In the genomic region with DNA sequence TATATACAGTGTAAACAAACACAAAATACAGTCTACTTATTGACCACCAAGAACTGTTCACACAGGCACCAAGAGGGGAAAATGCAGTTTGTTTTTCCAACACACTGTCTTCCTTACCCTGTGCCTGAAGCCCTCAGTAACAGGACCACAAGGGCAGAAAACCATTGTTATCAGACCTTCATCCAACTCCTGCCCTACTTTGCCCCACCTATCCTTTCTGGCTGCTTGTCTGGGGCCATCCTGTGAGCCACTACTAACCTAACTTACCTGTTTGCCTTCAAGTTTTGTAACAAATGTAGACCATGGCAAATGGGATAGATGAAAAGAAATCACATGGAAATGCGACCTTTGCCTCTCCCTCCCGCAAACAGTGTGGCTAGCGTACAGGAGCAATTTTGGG, we compare ENCODE assay signal across 9 mouse cellular contexts. TPM values are rescaled to one million over a fixed set of nuclear protein-coding genes. Genes with fewer than 3 reads are reported as not detected.
A peak's percentile ranks its signal among the peaks of the same experiment; 100 is the strongest.
DNase-seq lines count a peak whose midpoint lies in the region; ATAC-seq lines count a peak whose summit lies in the region.
"Had no signal": no experiment of that assay in that cellular context is flagged by ENCODE, and none has a peak within 500 bp of the region (broad histone marks: within the 10 kb centered on the region; RNA-seq: fewer than 3 reads in every experiment).

No protein-coding gene starts in this region.

- peak overlapping the region; percentile 40 for H3K4me3 ChIP-seq in erythroblast, embryonic 14.5 days (replicated peaks)
- peak overlapping the region; percentile 91 for H3K4me3 ChIP-seq in hindbrain, embryonic 10.5 days
- peak overlapping the region; percentile 24 for H3K4me3 ChIP-seq in liver, embryonic 15.5 days (replicated peaks)

- peak overlapping the region; percentile 95 for H3K4me2 ChIP-seq in liver, embryonic 15.5 days

- H3K4me1 ChIP-seq in erythroblast, embryonic 14.5 days (ENCODE audit: control insufficient read depth) = peaks cover 29% of the 10 kb centered on the region
- H3K4me1 ChIP-seq in hindbrain, embryonic 10.5 days (replicated peaks) = peaks cover 25% of the 10 kb centered on the region
- H3K4me1 ChIP-seq in liver, embryonic 15.5 days (replicated peaks) = peaks cover 30% of the 10 kb centered on the region

- no peak overlapping the region for H3K27ac ChIP-seq in hindbrain, embryonic 10.5 days
- 0 out of 2 replicates have a peak overlapping the region, but pooled peaks have one; percentile 34 for H3K27ac ChIP-seq in liver, embryonic 15.5 days (replicated peaks)

- H3K36me3 ChIP-seq in erythroblast, embryonic 14.5 days (ENCODE audit: control insufficient read depth) = peaks cover 46% of the 10 kb centered on the region
- peaks cover 31% of the 10 kb centered on the region for H3K36me3 ChIP-seq in hindbrain, embryonic 10.5 days
- H3K36me3 ChIP-seq in liver, embryonic 15.5 days (replicated peaks) = peaks cover 34% of the 10 kb centered on the region

- H3K9me3 ChIP-seq in erythroblast, embryonic 14.5 days (ENCODE audit: control insufficient read depth, low read length) = no peaks in the 10 kb centered on the region
- H3K9me3 ChIP-seq in hindbrain, embryonic 10.5 days = no peaks in the 10 kb centered on the region
- no peaks in the 10 kb centered on the region for H3K9me3 ChIP-seq in liver, embryonic 15.5 days (replicated peaks)

- DNase-seq in A20 (ENCODE audit: low read depth, low spot score) = peak; percentile 29
- DNase-seq in hindbrain, embryonic 10.5 days (ENCODE audit: low spot score) = no peak
- DNase-seq in urinary bladder, postnatal 10 days (ENCODE audit: low spot score) = no peak
- no peak for DNase-seq in cerebellum, adult 9-10 months
- no peak for DNase-seq in layer of hippocampus, adult 11-12 months (ENCODE audit: low spot score)
- DNase-seq: B cell, adult 2 months had no signal

- H3K27me3 ChIP-seq in erythroblast, embryonic 14.5 days (ENCODE audit: control insufficient read depth) = peaks cover 18% of the 10 kb centered on the region
- peaks cover 14% of the 10 kb centered on the region for H3K27me3 ChIP-seq in hindbrain, embryonic 10.5 days (ENCODE audit: insufficient read depth, poor library complexity, severe bottlenecking)
- H3K27me3 ChIP-seq in liver, embryonic 15.5 days = peaks cover 10% of the 10 kb centered on the region; the same call in 1 of the 2 replicates

- WGBS in hindbrain, embryonic 10.5 days = 72% methylated on average over 3 of the region's 3 CpGs
- WGBS in liver, embryonic 15.5 days (ENCODE audit: insufficient replicate concordance) = 67% methylated on average over 3 of the region's 3 CpGs

- no peak overlapping the region for H3K9ac ChIP-seq in liver, embryonic 15.5 days

- ATAC-seq in erythroblast, adult 5-6 weeks (replicated peaks; ENCODE audit: low FRiP score, poor library complexity, severe bottlenecking) = no peak
- no peak for ATAC-seq in liver, embryonic 15.5 days (ENCODE audit: insufficient read depth)

RNA-seq across cellular contexts. Expression of a gene that starts 2.2 kb away (rescaled TPM):
- 2.6 and 2.9 TPM in 2 replicates for polyA plus RNA-seq in erythroblast, embryonic 14.5 days (2012)
- 15.4 and 31.6 TPM in 2 replicates for total RNA-seq in erythroblast, adult 5-6 weeks (2015; ENCODE audit: low replicate concordance)
- total RNA-seq in erythroblast, adult 5-6 weeks (2017; ENCODE audit: low replicate concordance) = 12.9 and 25.9 TPM in 2 replicates
- polyA plus RNA-seq in hindbrain, embryonic 10.5 days (2016; fragmentation: Nextera tagmentation; extraction: Ambion mirVana) = 84.0 and 91.2 TPM in 2 replicates
- polyA plus RNA-seq in liver, embryonic 15.5 days (2015; fragmentation: Nextera tagmentation; extraction: Ambion mirVana) = 50.4 and 51.8 TPM in 2 replicates

RNA-seq across cellular contexts. Expression of a gene that starts 37.0 kb away (rescaled TPM):
- 0.12 and 0.20 TPM in 2 replicates for polyA plus RNA-seq in erythroblast, embryonic 14.5 days (2012)
- 4.6 and 32.9 TPM in 2 replicates for total RNA-seq in erythroblast, adult 5-6 weeks (2015; ENCODE audit: low replicate concordance)
- 1.4 and 3.1 TPM in 2 replicates for total RNA-seq in erythroblast, adult 5-6 weeks (2017; ENCODE audit: low replicate concordance)
- 32.3 and 33.4 TPM in 2 replicates for polyA plus RNA-seq in hindbrain, embryonic 10.5 days (2016; fragmentation: Nextera tagmentation; extraction: Ambion mirVana)
- 15.4 and 15.7 TPM in 2 replicates for polyA plus RNA-seq in liver, embryonic 15.5 days (2015; fragmentation: Nextera tagmentation; extraction: Ambion mirVana)

RNA-seq across cellular contexts. Expression of a gene that starts 37.1 kb away (rescaled TPM):
- polyA plus RNA-seq in erythroblast, embryonic 14.5 days (2012) = 0.03 TPM in 1 of 2 replicates, not detected in the other
- not detected in 2 replicates for total RNA-seq in erythroblast, adult 5-6 weeks (2015; ENCODE audit: low replicate concordance)
- total RNA-seq in erythroblast, adult 5-6 weeks (2017; ENCODE audit: low replicate concordance) = not detected in 2 replicates
- polyA plus RNA-seq in hindbrain, embryonic 10.5 days (2016; fragmentation: Nextera tagmentation; extraction: Ambion mirVana) = 0.62 and 0.88 TPM in 2 replicates
- polyA plus RNA-seq in liver, embryonic 15.5 days (2015; fragmentation: Nextera tagmentation; extraction: Ambion mirVana) = 0.10 and 0.13 TPM in 2 replicates

Comparison
In these comparisons a context has a peak if more than half of its experiments do, and no peak if none do; other contexts are left out.
1. H3K4me3 ChIP-seq: peak in every context shown above with its lines; median percentile 91 in hindbrain, embryonic 10.5 days; 40 in erythroblast, embryonic 14.5 days; 24 in liver, embryonic 15.5 days.
2. RNA of a gene that starts 2.2 kb away (polyA plus RNA-seq): 84.0 to 91.2 TPM in hindbrain, embryonic 10.5 days and 50.4 to 51.8 TPM in liver, embryonic 15.5 days; 2.6 to 2.9 TPM in erythroblast, embryonic 14.5 days; every median in the first group is over 10 times any median in the second.
3. RNA of a gene that starts 37.0 kb away (polyA plus RNA-seq): 32.3 to 33.4 TPM in hindbrain, embryonic 10.5 days and 15.4 to 15.7 TPM in liver, embryonic 15.5 days; 0.12 to 0.20 TPM in erythroblast, embryonic 14.5 days; every median in the first group is over 10 times any median in the second.